Mouse (Mus musculus) bone marrow, adult 2 months (tissue): ENCODE data around the gene Prss22.
"Not testable (repeated sequence)": the region's sequence is repeated elsewhere in the genome, so short reads cannot be mapped to it uniquely, and the experiment has no call there.

Experiments used
- CTCF ChIP-seq: fragments of 200-500 bp; IDR thresholded peaks from 2 replicates; pipeline ENCODE4 v1.5.1; 2011; ENCODE audit warnings: low read length, control low read depth; ENCODE audit not compliant: control insufficient read depth, insufficient read depth
- POLR2A ChIP-seq: fragments of 200-500 bp; IDR thresholded peaks from 2 replicates; pipeline ENCODE4 v1.6.1; 2011; ENCODE audit warnings: low read depth, mild to moderate bottlenecking, control low read depth, low read length, borderline replicate concordance; ENCODE audit not compliant: control insufficient read depth

DNA sequence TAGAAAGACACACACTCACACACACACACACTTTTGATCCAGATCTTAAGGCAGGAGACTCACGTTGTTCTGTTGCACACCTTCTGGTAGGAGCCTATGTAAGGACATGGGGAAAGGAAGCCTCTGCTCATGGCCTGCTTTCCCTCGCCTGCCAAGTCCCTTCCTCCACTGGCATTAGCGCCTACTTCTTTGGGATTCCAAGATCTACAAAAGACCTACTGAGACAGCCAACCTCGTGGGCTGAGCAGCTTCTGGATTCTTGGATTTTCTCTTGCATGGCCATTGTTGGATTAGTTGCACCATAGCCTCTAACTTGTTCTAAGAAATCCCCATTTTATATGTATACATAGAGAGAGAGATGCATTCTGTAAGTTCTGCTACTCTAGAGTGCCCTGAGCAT is 47.1 kb downstream of the Prss22 start:
- not testable (repeated sequence) for TF ChIP-seq POLR2A, CTCF
